Mouse (Mus musculus) stomach, postnatal 0 days (tissue): ENCODE data around the gene Mdh1.

Experiments
- CTCF ChIP-seq: IDR thresholded peaks from 2 replicates; pipeline ENCODE4 v1.5.1; 2016; ENCODE audit warnings: antibody characterized with exemption, low read depth, mild to moderate bottlenecking, moderate library complexity
- EP300 ChIP-seq: optimal IDR thresholded peaks from 2 replicates; pipeline ENCODE3; 2016; ENCODE audit warnings: antibody characterized with exemption

GRCm38 (mm10) chr11:21570109-21570474 lies 2.1 kb downstream of the Mdh1 start:
- TF ChIP-seq CTCF (no peak), EP300 (no peak)
